Mouse (Mus musculus) MEL (cell line): ENCODE measurements around the gene Gpr62. TPM values are rescaled to one million over a fixed set of nuclear protein-coding genes. Genes with fewer than 3 reads are reported as not detected.

ENCODE experiments used
- DNase-seq: peaks from one replicate; pipeline ENCODE4 v3.0.0; 2011; ENCODE audit warnings: low read depth, low spot score
- H3K27ac ChIP-seq: 2 replicates; pipeline ENCODE4 v1.5.1; 2012; ENCODE audit warnings: low read depth, mild to moderate bottlenecking, control low read depth, low read length, moderate library complexity; ENCODE audit not compliant: control insufficient read depth
- H3K27me3 ChIP-seq, 2 experiments: fragments of 150-350 bp in 1 of 2; sonication (generic) in 1 of 2; 2 replicates each; pipeline ENCODE4 v1.6.1; 2012; ENCODE audit warnings: low read length in 2 of 2, mild to moderate bottlenecking in 2 of 2, improper control_type of control experiment in 1 of 2, moderate library complexity in 1 of 2; ENCODE audit not compliant: insufficient read depth in 2 of 2, control insufficient read depth in 1 of 2
- H3K36me3 ChIP-seq, 2 experiments: 2 replicates each; pipeline ENCODE4 v1.6.1; 2012 to 2014; ENCODE audit warnings: low read length in 2 of 2, improper control_type of control experiment in 1 of 2, inconsistent platforms in 1 of 2, mild to moderate bottlenecking in 1 of 2; ENCODE audit not compliant: insufficient read depth in 2 of 2, control insufficient read depth in 1 of 2
- H3K4me1 ChIP-seq, 2 experiments: fragments of 150-350 bp in 1 of 2; sonication (generic) in 1 of 2; 2 replicates each; pipeline ENCODE4 v1.6.1; 2012; ENCODE audit warnings: low read length in 2 of 2, improper control_type of control experiment in 1 of 2, mild to moderate bottlenecking in 1 of 2; ENCODE audit not compliant: insufficient read depth in 2 of 2, control insufficient read depth in 1 of 2
- H3K4me3 ChIP-seq, 2 experiments: fragments of 150-350 bp in 1 of 2; sonication (generic) in 1 of 2; 2 replicates each; pipeline ENCODE4 v1.5.1; 2012; ENCODE audit warnings: low read depth in 2 of 2, low read length in 2 of 2, mild to moderate bottlenecking in 2 of 2, moderate library complexity in 2 of 2, control low read depth in 1 of 2, improper control_type of control experiment in 1 of 2; ENCODE audit not compliant: control insufficient read depth in 1 of 2, insufficient read depth in 1 of 2
- H3K79me2 ChIP-seq: 2 replicates; pipeline ENCODE4 v1.6.1; 2012; ENCODE audit warnings: mild to moderate bottlenecking, low read length, moderate library complexity; ENCODE audit not compliant: control insufficient read depth, poor library complexity, insufficient read depth
- H3K9ac ChIP-seq: 2 replicates; pipeline ENCODE4 v1.6.1; 2012; ENCODE audit warnings: low read depth, mild to moderate bottlenecking, control low read depth, low read length, moderate library complexity; ENCODE audit not compliant: control insufficient read depth, poor library complexity, severe bottlenecking
- H3K9me3 ChIP-seq: fragments of 150-350 bp; sonication (generic); replicated peaks from 2 replicates; pipeline ENCODE4 v1.6.1; 2012; ENCODE audit warnings: mild to moderate bottlenecking, low read length, improper control_type of control experiment, moderate library complexity; ENCODE audit not compliant: insufficient read depth
- BHLHE40 ChIP-seq: IDR thresholded peaks from 2 replicates; pipeline ENCODE4 v1.6.1; 2012; ENCODE audit warnings: low read depth, mild to moderate bottlenecking, inconsistent platforms, low read length, improper control_type of control experiment, borderline replicate concordance
- CHD1 ChIP-seq: IDR thresholded peaks from 2 replicates; pipeline ENCODE4 v1.6.1; 2012; ENCODE audit warnings: low read depth, mild to moderate bottlenecking, inconsistent platforms, low read length, improper control_type of control experiment
- CHD2 ChIP-seq: IDR thresholded peaks from 2 replicates; pipeline ENCODE4 v1.6.1; 2011; ENCODE audit warnings: low read length, improper control_type of control experiment
- CTCF ChIP-seq, 3 experiments: IDR thresholded peaks in 2 of 3; conservative IDR thresholded peaks in 1 of 3; 2 replicates each; pipeline ENCODE4 v1.5.1; 2011 to 2012; ENCODE audit warnings: low read length in 3 of 3, low read depth in 2 of 3, mild to moderate bottlenecking in 2 of 3, improper control_type of control experiment in 1 of 3, inconsistent platforms in 1 of 3, mixed read lengths in 1 of 3, moderate library complexity in 1 of 3; ENCODE audit not compliant: control insufficient read depth in 1 of 3, insufficient read depth in 1 of 3, poor library complexity in 1 of 3, severe bottlenecking in 1 of 3
- E2F4 ChIP-seq: IDR thresholded peaks from 2 replicates; pipeline ENCODE4 v1.6.1; 2011; ENCODE audit warnings: low read depth, low read length, improper control_type of control experiment, borderline replicate concordance
- EP300 ChIP-seq, 2 experiments: IDR thresholded peaks; 2 replicates each; pipeline ENCODE4 v1.6.1; 2011; ENCODE audit warnings: improper control_type of control experiment in 2 of 2, low read length in 2 of 2, low read depth in 1 of 2, mild to moderate bottlenecking in 1 of 2
- ETS1 ChIP-seq: IDR thresholded peaks from 2 replicates; pipeline ENCODE4 v1.6.1; 2012; ENCODE audit warnings: low read depth, mild to moderate bottlenecking, inconsistent platforms, low read length, improper control_type of control experiment, moderate library complexity
- GABPA ChIP-seq: IDR thresholded peaks from 2 replicates; pipeline ENCODE4 v1.6.1; 2012; ENCODE audit warnings: low read depth, mild to moderate bottlenecking, inconsistent platforms, low read length, improper control_type of control experiment, moderate library complexity
- GATA1 ChIP-seq: IDR thresholded peaks from 2 replicates; pipeline ENCODE4 v1.6.1; 2011; ENCODE audit warnings: low read depth, low read length, improper control_type of control experiment
- JUND ChIP-seq: IDR thresholded peaks from 2 replicates; pipeline ENCODE4 v1.6.1; 2011; ENCODE audit warnings: low read depth, mild to moderate bottlenecking, improper control_type of control experiment, low read length
- KAT2A ChIP-seq: conservative IDR thresholded peaks from 2 replicates; pipeline ENCODE4 v1.6.1; 2012; ENCODE audit warnings: low read depth, low read length, improper control_type of control experiment, inconsistent platforms
- MAFK ChIP-seq: IDR thresholded peaks from 2 replicates; pipeline ENCODE4 v1.6.1; 2011; ENCODE audit warnings: low read depth, mild to moderate bottlenecking, low read length, improper control_type of control experiment, borderline replicate concordance
- MAZ ChIP-seq: IDR thresholded peaks from 2 replicates; pipeline ENCODE4 v1.6.1; 2012; ENCODE audit warnings: low read depth, mild to moderate bottlenecking, inconsistent platforms, low read length, improper control_type of control experiment
- MEF2A ChIP-seq: IDR thresholded peaks from 2 replicates; pipeline ENCODE4 v1.6.1; 2014; ENCODE audit warnings: low read depth, mild to moderate bottlenecking, inconsistent platforms, low read length, improper control_type of control experiment; ENCODE audit not compliant: poor library complexity, insufficient replicate concordance, severe bottlenecking; ENCODE audit errors: extremely low read depth
- MXI1 ChIP-seq: IDR thresholded peaks from 2 replicates; pipeline ENCODE4 v1.6.1; 2011; ENCODE audit warnings: mild to moderate bottlenecking, low read depth, low read length, improper control_type of control experiment
- MYB ChIP-seq: IDR thresholded peaks from 2 replicates; pipeline ENCODE4 v1.6.1; 2011; ENCODE audit warnings: mild to moderate bottlenecking, low read depth, low read length, improper control_type of control experiment
- NELFE ChIP-seq: IDR thresholded peaks from 2 replicates; pipeline ENCODE4 v1.6.1; 2011; ENCODE audit warnings: low read depth, low read length, improper control_type of control experiment
- POLR2A ChIP-seq, 2 experiments: IDR thresholded peaks; 2 replicates each; pipeline ENCODE4 v1.6.1; 2011 to 2012; ENCODE audit warnings: low read length in 2 of 2, mild to moderate bottlenecking in 2 of 2, control low read depth in 1 of 2, improper control_type of control experiment in 1 of 2, low read depth in 1 of 2, moderate library complexity in 1 of 2; ENCODE audit not compliant: control insufficient read depth in 1 of 2, insufficient read depth in 1 of 2, poor library complexity in 1 of 2
- RAD21 ChIP-seq: IDR thresholded peaks from 2 replicates; pipeline ENCODE4 v1.6.1; 2011; ENCODE audit warnings: mild to moderate bottlenecking, low read depth, low read length, improper control_type of control experiment
- TAL1 ChIP-seq: IDR thresholded peaks from 2 replicates; pipeline ENCODE4 v1.6.1; 2012; ENCODE audit warnings: mild to moderate bottlenecking, inconsistent platforms, low read length, moderate library complexity, mixed read lengths
- TBP ChIP-seq: IDR thresholded peaks from 2 replicates; pipeline ENCODE4 v1.8.0; 2011; ENCODE audit warnings: low read depth, low read length, improper control_type of control experiment
- TCF12 ChIP-seq: IDR thresholded peaks from 2 replicates; pipeline ENCODE4 v1.6.1; 2014; ENCODE audit warnings: low read depth, mild to moderate bottlenecking, inconsistent platforms, low read length, improper control_type of control experiment, moderate library complexity
- UBTF ChIP-seq: IDR thresholded peaks from 2 replicates; pipeline ENCODE4 v1.6.1; 2012; ENCODE audit warnings: low read depth, mild to moderate bottlenecking, inconsistent platforms, low read length, improper control_type of control experiment, moderate library complexity, borderline replicate concordance; ENCODE audit not compliant: insufficient read depth
- USF2 ChIP-seq, 2 experiments: IDR thresholded peaks; 2 replicates each; pipeline ENCODE4 v1.6.1; 2011 to 2012; ENCODE audit warnings: improper control_type of control experiment in 2 of 2, low read length in 2 of 2, borderline replicate concordance in 1 of 2, inconsistent platforms in 1 of 2, low read depth in 1 of 2, mild to moderate bottlenecking in 1 of 2; ENCODE audit not compliant: insufficient read depth in 1 of 2
- ZC3H11A ChIP-seq: IDR thresholded peaks from 2 replicates; pipeline ENCODE4 v1.6.1; 2012; ENCODE audit warnings: low read depth, mild to moderate bottlenecking, inconsistent platforms, low read length, improper control_type of control experiment
- ZKSCAN1 ChIP-seq: IDR thresholded peaks from 2 replicates; pipeline ENCODE4 v1.6.1; 2012; ENCODE audit warnings: low read depth, mild to moderate bottlenecking, inconsistent platforms, low read length, improper control_type of control experiment, moderate library complexity
- ZMIZ1 ChIP-seq: IDR thresholded peaks from 2 replicates; pipeline ENCODE4 v1.6.1; 2012; ENCODE audit warnings: low read depth, mild to moderate bottlenecking, inconsistent platforms, low read length, improper control_type of control experiment, moderate library complexity
- ZNF384 ChIP-seq: IDR thresholded peaks from 2 replicates; pipeline ENCODE4 v1.6.1; 2012; ENCODE audit warnings: low read depth, mild to moderate bottlenecking, inconsistent platforms, low read length, improper control_type of control experiment
- polyA plus RNA-seq, 2 experiments: library from polyadenylated mRNA; stranded (reverse) in 1 of 2; unstranded in 1 of 2; fragments of >175 nt in 1 of 2; fragments of >200 nt in 1 of 2; gene quantifications; 2 replicates each; pipeline versions ENCODE4 v1.2.1 to v1.2.4; 2012; ENCODE audit warnings: low replicate concordance in 2 of 2, low read depth in 1 of 2; ENCODE audit not compliant: insufficient read length in 2 of 2, insufficient read depth in 1 of 2, missing spikeins in 1 of 2
- total RNA-seq: library from RNA; depleted of rRNA; stranded (reverse); fragments of 300-350 nt; gene quantifications from 2 replicates; pipeline ENCODE4 v1.2.3, GENCODE M21; 2012

The Gpr62 gene
- total and polyA plus RNA-seq, 3 experiments, result 0.10 TPM; not detected in 2

GRCm38 (mm10) chr9:106462430-106462800, 3.3 kb downstream of the Gpr62 start:
- TF ChIP-seq TBP (no peak), TAL1 (no peak), JUND (no peak), BHLHE40 (no peak), POLR2A (IDR thresholded peaks at IDR 0.05; ENCODE audit: control insufficient read depth in 1 of 2, insufficient read depth in 1 of 2, low read depth in 1 of 2, low read length in 2 of 2, poor library complexity in 1 of 2) (no peak), NELFE (no peak), CTCF (IDR thresholded peaks at IDR 0.05 in 2 of 3, conservative IDR thresholded peaks at IDR 0.05 in 1 of 3; ENCODE audit: control insufficient read depth in 1 of 3, insufficient read depth in 1 of 3, low read depth in 2 of 3, low read length in 3 of 3, poor library complexity in 1 of 3, severe bottlenecking in 1 of 3) (no peak), TCF12 (no peak), GABPA (no peak), ZNF384 (no peak), E2F4 (no peak), CHD2 (no peak), MAFK (no peak)
- Histone ChIP-seq H3K27me3 (no peaks in the 10 kb centered on the region), H3K79me2 (no peaks in the 10 kb centered on the region), H3K36me3 (no peaks in the 10 kb centered on the region), H3K9me3 (no peaks in the 10 kb centered on the region), H3K9ac (no peak overlapping the region), H3K27ac (no peak overlapping the region), H3K4me1 (no peaks in the 10 kb centered on the region), H3K4me3 (no peak overlapping the region)
- DNase-seq, result no peak

GRCm38 (mm10) chr9:106461641-106462429, 3.9 kb downstream of the Gpr62 start:
- no peak for DNase-seq
- no peaks in the 10 kb centered on the region for H3K27me3 ChIP-seq
- H3K36me3 ChIP-seq, result no peaks in the 10 kb centered on the region
- TF ChIP-seq EP300 (IDR thresholded peaks at IDR 0.05; ENCODE audit: low read depth in 1 of 2, low read length in 2 of 2), result no peak
- no peak for TF ChIP-seq ZNF384
- TF ChIP-seq UBTF, result no peak
- no peak for TF ChIP-seq CTCF (IDR thresholded peaks at IDR 0.05 in 2 of 3, conservative IDR thresholded peaks at IDR 0.05 in 1 of 3; ENCODE audit: control insufficient read depth in 1 of 3, insufficient read depth in 1 of 3, low read depth in 2 of 3, low read length in 3 of 3, poor library complexity in 1 of 3, severe bottlenecking in 1 of 3)
- no peak for TF ChIP-seq CHD1
- no peak for TF ChIP-seq RAD21
- no peak for TF ChIP-seq ETS1
- no peak for TF ChIP-seq GABPA
- no peak for TF ChIP-seq USF2 (IDR thresholded peaks at IDR 0.05; ENCODE audit: borderline replicate concordance in 1 of 2, insufficient read depth in 1 of 2, low read depth in 1 of 2, low read length in 2 of 2)
- no peak for TF ChIP-seq MXI1
- no peak for TF ChIP-seq GATA1
- TF ChIP-seq MEF2A, result no peak
- TF ChIP-seq MAZ, result no peak
- TF ChIP-seq POLR2A (IDR thresholded peaks at IDR 0.05; ENCODE audit: control insufficient read depth in 1 of 2, insufficient read depth in 1 of 2, low read depth in 1 of 2, low read length in 2 of 2, poor library complexity in 1 of 2), result no peak
- no peak for TF ChIP-seq E2F4
- no peak for TF ChIP-seq KAT2A
- TF ChIP-seq ZKSCAN1, result no peak
- no peak for TF ChIP-seq MYB
- no peak for TF ChIP-seq ZC3H11A
- TF ChIP-seq ZMIZ1, result no peak
- H3K4me3 ChIP-seq, result no peak overlapping the region
- no peaks in the 10 kb centered on the region for H3K79me2 ChIP-seq
- no peak overlapping the region for H3K27ac ChIP-seq
- no peaks in the 10 kb centered on the region for H3K4me1 ChIP-seq
- no peak overlapping the region for H3K9ac ChIP-seq
- H3K9me3 ChIP-seq, result no peaks in the 10 kb centered on the region
